In genomic region chr6:53605184-53605583, GRCm38 (mm10) we compare ENCODE assay signal across 12 mouse cellular contexts.
"Had no signal": no experiment of that assay in that cellular context is flagged by ENCODE, and none has a peak within 500 bp of the region (broad histone marks: within the 10 kb centered on the region; RNA-seq: fewer than 3 reads in every experiment).

No protein-coding gene starts in this region.

- H3K9me3 ChIP-seq: liver, embryonic 13.5 days had no signal

- DNase-seq: kidney, postnatal 10 days; kidney, postnatal 36 days; layer of hippocampus, postnatal 36 days; liver, embryonic 13.5 days; lung, adult 2 months; lung, postnatal 14 days; lung, postnatal 4 days; midbrain, embryonic 14.5 days; thymus, adult 2 months; thymus, postnatal 25 days had no signal

- H3K27me3 ChIP-seq: liver, embryonic 13.5 days had no signal

- H3K27ac ChIP-seq: left cerebral cortex, adult 2 months; liver, embryonic 13.5 days had no signal

- H3K4me3 ChIP-seq: left cerebral cortex, adult 2 months; liver, embryonic 13.5 days had no signal

- H3K36me3 ChIP-seq: liver, embryonic 13.5 days had no signal

- H3K4me2 ChIP-seq: liver, embryonic 13.5 days; midbrain, embryonic 11.5 days had no signal

- H3K4me1 ChIP-seq: liver, embryonic 13.5 days had no signal

- H3K9ac ChIP-seq: liver, embryonic 13.5 days had no signal
